Mouse (Mus musculus) liver, embryonic 14.5 days (tissue): ENCODE measurements around the gene Kmt2a. TPM values are rescaled to one million over a fixed set of nuclear protein-coding genes. Genes with fewer than 3 reads are reported as not detected.

ENCODE experiments used
- ATAC-seq: fragments of 200-750 bp; cut with Nextera tagmentation; 2 replicates; pipeline ENCODE4 v1.8.0; 2017; ENCODE audit warnings: moderate number of reproducible peaks, mild to moderate bottlenecking, moderate library complexity; ENCODE audit not compliant: insufficient read depth
- DNase-seq, 3 experiments: peaks; one replicate each; pipeline ENCODE4 v3.0.0-alpha.2; 2012 to 2013; ENCODE audit warnings: low read depth in 3 of 3, low spot score in 3 of 3
- H3K27ac ChIP-seq: fragments of 300-500 bp; sonication (generic); 2 replicates; pipeline ENCODE4 v1.5.1; 2014; ENCODE audit warnings: moderate library complexity, mild to moderate bottlenecking, control low read depth, inconsistent platforms
- H3K27me3 ChIP-seq: fragments of 300-500 bp; sonication (generic); 2 replicates; pipeline ENCODE4 v1.6.1; 2014; ENCODE audit warnings: mild to moderate bottlenecking, low read length, moderate library complexity; ENCODE audit not compliant: control insufficient read depth, insufficient read depth
- H3K36me3 ChIP-seq: fragments of 300-500 bp; sonication (generic); replicated peaks from 2 replicates; pipeline ENCODE4 v1.6.1; 2014; ENCODE audit warnings: low read depth; ENCODE audit not compliant: control insufficient read depth, insufficient read depth
- H3K4me1 ChIP-seq, 2 experiments: fragments of 200-500 bp in 1 of 2; fragments of 300-500 bp in 1 of 2; sonication (generic) in 1 of 2; replicated peaks; 2 replicates each; pipeline ENCODE4 v1.6.1; 2012 to 2014; ENCODE audit warnings: antibody characterized with exemption in 1 of 2, inconsistent platforms in 1 of 2, low read length in 1 of 2; ENCODE audit not compliant: control insufficient read depth in 2 of 2, insufficient read depth in 2 of 2
- H3K4me2 ChIP-seq: fragments of 300-500 bp; sonication (generic); 2 replicates; pipeline ENCODE4 v1.6.1; 2014; ENCODE audit warnings: low read depth, mild to moderate bottlenecking, control low read depth, moderate library complexity
- H3K4me3 ChIP-seq, 2 experiments: fragments of 200-500 bp in 1 of 2; fragments of 300-500 bp in 1 of 2; sonication (generic) in 1 of 2; 2 replicates each; pipeline ENCODE4 v1.5.1; 2012 to 2014; ENCODE audit warnings: low read depth in 2 of 2, low read length in 2 of 2, mild to moderate bottlenecking in 2 of 2, control low read depth in 1 of 2, inconsistent platforms in 1 of 2, moderate library complexity in 1 of 2; ENCODE audit not compliant: insufficient read depth in 1 of 2
- H3K9ac ChIP-seq: fragments of 300-500 bp; sonication (generic); replicated peaks from 2 replicates; pipeline ENCODE4 v1.6.1; 2014; ENCODE audit warnings: mild to moderate bottlenecking, control low read depth, moderate library complexity
- H3K9me3 ChIP-seq: fragments of 300-500 bp; sonication (generic); 2 replicates; pipeline ENCODE4 v1.6.1; 2016; ENCODE audit warnings: low read length, mixed read lengths; ENCODE audit not compliant: control insufficient read depth
- CTCF ChIP-seq: IDR thresholded peaks from 2 replicates; pipeline ENCODE4 v1.5.1; 2016; ENCODE audit warnings: antibody characterized with exemption, low read depth, control low read depth
- EP300 ChIP-seq: IDR thresholded peaks from 2 replicates; pipeline ENCODE4 v1.6.1; 2016; ENCODE audit warnings: antibody characterized with exemption, low read depth
- WGBS: fragments of 180-500 bp; shearing (Covaris S2); extraction: QIAGEN DNeasy Blood & Tissue Kit; methylation state at CpG from one replicate; pipeline ENCODE4 v1.1.7; 2014; ENCODE audit not compliant: insufficient replicate concordance; 5-methylcytosine and 5-hydroxymethylcytosine counted together
- polyA plus RNA-seq, 2 experiments: library from polyadenylated mRNA; depleted of rRNA in 1 of 2; stranded (reverse) in 1 of 2; unstranded in 1 of 2; fragments of >200 nt; fragmentation: Nextera tagmentation in 1 of 2; extraction: Ambion mirVana in 1 of 2; gene quantifications; 2 replicates each; pipeline versions ENCODE4 v1.2.1 to v1.2.3; 2012 to 2014

Kmt2a gene
- polyA plus RNA-seq, 2 experiments = 2.3 to 3.0 TPM

DNA sequence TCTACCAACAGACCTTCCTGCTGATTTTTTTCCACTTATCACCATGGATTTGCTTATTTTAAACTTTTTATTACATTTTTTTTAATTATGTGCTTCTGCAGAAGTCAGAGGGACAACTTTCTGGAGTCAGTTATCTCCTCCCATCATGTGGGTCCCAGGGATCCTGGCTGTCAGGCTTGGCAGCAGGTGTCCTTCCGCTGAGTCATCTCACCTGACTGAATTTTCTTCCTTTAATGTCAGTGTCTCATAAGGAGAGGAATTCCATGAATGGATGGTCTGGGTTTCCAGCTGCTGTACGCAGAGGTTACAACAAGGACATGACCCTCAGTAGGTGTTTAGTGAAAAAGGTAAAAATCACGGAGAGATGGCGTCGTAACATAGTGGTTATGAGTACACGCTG, 10.1 kb upstream of the Kmt2a start:
- no peak overlapping the region for H3K4me3 ChIP-seq
- TF ChIP-seq EP300 (no peak), CTCF (no peak)
- no peak overlapping the region for H3K27ac ChIP-seq
- no peaks in the 10 kb centered on the region for H3K36me3 ChIP-seq
- no peaks in the 10 kb centered on the region for H3K27me3 ChIP-seq
- H3K9me3 ChIP-seq = no peaks in the 10 kb centered on the region
- DNase-seq = no peak
- H3K4me1 ChIP-seq = peaks cover 0 to 6% of the 10 kb centered on the region in 2 experiments; a peak in 1 of 4 replicates
- no peak for ATAC-seq
- no peak overlapping the region for H3K9ac ChIP-seq
- WGBS = 78% methylated on average over 6 of the region's 6 CpGs
- no peak overlapping the region for H3K4me2 ChIP-seq

DNA sequence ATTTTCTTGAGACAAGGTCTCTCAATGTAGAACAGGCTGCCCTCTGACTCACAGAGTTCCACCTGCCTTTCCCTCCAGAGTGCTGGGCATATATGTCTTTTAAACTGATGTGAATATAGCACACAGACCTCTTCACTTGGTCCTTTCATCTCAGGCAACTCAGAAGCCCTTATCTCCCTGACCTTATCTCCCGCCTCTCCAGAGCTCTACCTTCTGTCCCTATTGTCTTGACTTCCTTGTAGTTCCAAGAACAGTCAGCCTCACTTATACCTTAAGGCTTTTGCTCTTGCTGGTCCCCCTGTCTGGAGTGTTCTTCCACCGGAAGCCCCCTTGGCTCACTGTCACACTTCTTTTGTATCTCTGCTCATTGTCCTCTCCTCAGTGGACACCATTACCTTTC, 9.0 kb upstream of the Kmt2a start:
- H3K9me3 ChIP-seq = no peaks in the 10 kb centered on the region
- no peak overlapping the region for H3K9ac ChIP-seq
- no peak for ATAC-seq
- peaks cover 0 to 6% of the 10 kb centered on the region in 2 experiments; a peak in 1 of 4 replicates for H3K4me1 ChIP-seq
- DNase-seq = no peak
- H3K27ac ChIP-seq = no peak overlapping the region
- TF ChIP-seq EP300 (no peak), CTCF (no peak)
- H3K36me3 ChIP-seq = no peaks in the 10 kb centered on the region
- WGBS = 20% methylated on average over 2 of the region's 2 CpGs
- H3K4me3 ChIP-seq = no peak overlapping the region
- no peaks in the 10 kb centered on the region for H3K27me3 ChIP-seq
- no peak overlapping the region for H3K4me2 ChIP-seq

DNA sequence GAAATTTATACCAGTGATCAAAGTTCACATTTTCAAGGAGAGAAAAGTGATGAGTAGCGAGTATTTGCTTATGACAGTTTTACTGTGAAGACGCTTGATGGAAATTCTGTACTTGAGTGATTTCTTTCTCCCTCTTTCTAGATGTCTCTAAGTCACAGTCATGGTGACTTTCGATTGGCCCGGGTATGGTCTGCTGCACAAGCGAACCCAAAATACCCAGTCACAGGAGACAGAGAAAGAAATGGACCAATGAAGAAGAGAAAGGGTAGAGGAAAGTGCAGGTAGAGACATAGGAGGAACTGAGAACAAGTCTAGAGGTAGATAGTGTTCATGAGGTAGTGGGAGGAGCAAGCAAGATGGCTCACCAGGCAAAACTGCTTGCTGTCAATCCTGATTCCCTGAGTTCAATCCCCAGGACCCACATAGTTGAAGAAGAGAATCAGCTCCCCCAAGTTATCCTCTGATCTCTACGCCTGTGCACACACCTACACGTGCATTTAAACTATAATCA, 7.1 kb upstream of the Kmt2a start:
- Histone ChIP-seq H3K9ac (no peak overlapping the region), H3K4me1 (peaks cover 0 to 9% of the 10 kb centered on the region in 2 experiments; a peak in 2 of 4 replicates), H3K27me3 (no peaks in the 10 kb centered on the region; the same call in 1 of the 2 replicates), H3K4me2 (no peak overlapping the region), H3K9me3 (no peaks in the 10 kb centered on the region), H3K4me3 (no peak overlapping the region), H3K27ac (no peak overlapping the region), H3K36me3 (no peaks in the 10 kb centered on the region)
- DNase-seq (no peak), ATAC-seq (no peak)
- TF ChIP-seq CTCF (no peak), EP300 (no peak)
- 61% methylated on average over 7 of the region's 7 CpGs for WGBS

DNA sequence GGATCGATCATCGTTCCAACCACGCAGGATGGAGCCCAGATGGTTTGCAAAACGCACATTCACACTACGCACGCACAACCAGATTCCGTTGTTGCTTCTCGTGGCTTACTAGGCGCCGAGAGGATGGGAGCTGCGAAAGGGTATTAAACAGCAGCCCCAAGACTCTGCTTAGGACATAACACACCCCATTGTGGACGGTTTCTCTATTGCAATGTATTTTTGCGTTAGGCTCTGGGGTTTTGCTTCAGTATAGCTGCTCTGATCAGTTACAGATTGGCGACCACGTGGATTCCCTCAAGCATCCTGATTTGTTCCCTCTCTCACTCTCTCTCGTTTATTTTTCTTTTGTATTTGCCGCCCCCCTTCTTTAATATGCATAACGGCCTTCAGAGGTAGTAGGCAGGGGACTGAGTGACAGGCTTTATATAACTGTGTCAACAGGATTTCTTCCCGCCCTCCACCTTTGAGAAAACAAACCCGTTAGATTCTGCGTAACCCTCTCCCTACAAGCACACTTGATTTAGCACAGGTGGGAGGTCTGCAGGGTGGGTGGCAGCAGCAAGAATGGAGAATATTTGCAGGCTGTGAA, 2.0 kb upstream of the Kmt2a start:
- H3K9me3 ChIP-seq = no peaks in the 10 kb centered on the region
- H3K27ac ChIP-seq = no peak overlapping the region
- TF ChIP-seq CTCF = no peak; the same call in 1 of the 2 replicates
- H3K36me3 ChIP-seq = no peaks in the 10 kb centered on the region
- H3K4me1 ChIP-seq = peaks cover 11 to 21% of the 10 kb centered on the region in 2 experiments
- H3K9ac ChIP-seq = no peak overlapping the region; the same call in 1 of the 2 replicates
- 3% methylated on average over 21 of the region's 21 CpGs for WGBS
- ATAC-seq (no peak), DNase-seq (no peak)
- peak overlapping the region; percentile 83 to 84 for H3K4me3 ChIP-seq
- H3K27me3 ChIP-seq = no peaks in the 10 kb centered on the region; the same call in 1 of the 2 replicates
- peak overlapping the region; percentile 99 for H3K4me2 ChIP-seq

DNA sequence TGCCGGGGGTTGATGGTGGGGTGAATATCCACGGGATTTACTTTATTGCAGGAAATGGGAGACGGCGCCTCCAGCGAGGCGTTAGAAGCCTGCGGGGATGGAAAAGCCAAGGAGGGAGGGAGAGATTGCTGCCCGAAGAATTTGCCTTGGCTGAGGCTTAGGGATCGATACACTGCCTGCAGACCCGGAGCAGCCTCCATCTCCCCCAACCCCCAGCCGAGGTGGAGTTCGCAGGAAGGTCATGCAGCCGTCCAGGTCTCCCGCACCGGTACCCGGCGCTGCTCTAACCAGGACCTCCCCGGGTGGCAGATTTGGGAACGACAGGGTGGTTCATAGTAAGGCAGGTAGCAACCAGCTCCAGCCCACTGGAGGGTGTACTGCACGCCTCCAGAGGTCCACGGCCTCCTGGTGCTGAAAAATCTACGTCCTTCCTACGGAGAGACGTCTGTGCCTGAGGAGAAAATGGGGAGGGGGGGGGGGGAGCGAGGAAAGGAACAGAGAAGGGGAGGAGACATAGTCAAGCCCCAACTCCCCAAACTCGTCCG, 1.4 kb upstream of the Kmt2a start:
- Histone ChIP-seq H3K36me3 (no peaks in the 10 kb centered on the region), H3K4me3 (peak overlapping the region; percentile 83 to 84), H3K27me3 (no peaks in the 10 kb centered on the region; the same call in 1 of the 2 replicates), H3K9me3 (no peaks in the 10 kb centered on the region), H3K4me1 (peaks cover 11 to 21% of the 10 kb centered on the region in 2 experiments), H3K27ac (no peak overlapping the region), H3K4me2 (peak overlapping the region; percentile 99), H3K9ac (peak overlapping the region; percentile 77; the same call in 1 of the 2 replicates)
- ATAC-seq = no peak
- TF ChIP-seq CTCF (peak; percentile 27; the same call in 1 of the 2 replicates), EP300 (no peak)
- WGBS = under 1% methylated on average over 26 of the region's 27 CpGs
- DNase-seq = peak in 1 of 3 experiments; percentile 40
